8 mouse cellular contexts compared by ENCODE assay signal in genomic region chr2:162931674-162932650, GRCm38 (mm10). TPM values are rescaled to one million over a fixed set of nuclear protein-coding genes. Genes with fewer than 3 reads are reported as not detected.
DNase-seq lines count a peak whose midpoint lies in the region.

No protein-coding gene starts in this region.

- peak; percentile 81 for DNase-seq in MEL-GATA-1-ER (ENCODE audit: extremely low read depth, low read depth)
- DNase-seq in cerebellum, adult 18-20 months, result peak; percentile 63 to 82
- DNase-seq in forelimb bud, embryonic 11.5 days (ENCODE audit: low read depth, low spot score), result peak; percentile 40
- peak; percentile 66 for DNase-seq in heart, postnatal 4 days
- peak; percentile 60 for DNase-seq in layer of hippocampus, adult 9-11 months
- DNase-seq in lung, postnatal 10 days, result peak; percentile 68
- peak; percentile 49 for DNase-seq in ovary, postnatal 10 days (ENCODE audit: low spot score)
- peak; percentile 69 for DNase-seq in thymus, postnatal 0 days (ENCODE audit: low spot score)

RNA-seq across cellular contexts. Expression of gene Srsf6, which starts 0.6 kb away (rescaled TPM):
- total RNA-seq in heart, postnatal 4 days (2021), result 100 to 1,000 TPM; 175 to 176 TPM
- 203 and 212 TPM in 2 replicates for polyA plus RNA-seq in thymus, postnatal 0 days (2015; fragmentation: Nextera tagmentation; extraction: Ambion mirVana)

RNA-seq across cellular contexts. Expression of gene L3mbtl1, which starts 11.3 kb away (rescaled TPM):
- not detected for total RNA-seq in heart, postnatal 4 days (2021)
- 0.05 TPM in 1 of 2 replicates, not detected in the other for polyA plus RNA-seq in thymus, postnatal 0 days (2015; fragmentation: Nextera tagmentation; extraction: Ambion mirVana)

RNA-seq across cellular contexts. Expression of gene Sgk2, which starts 55.2 kb away (rescaled TPM):
- total RNA-seq in heart, postnatal 4 days (2021), result not detected
- polyA plus RNA-seq in thymus, postnatal 0 days (2015; fragmentation: Nextera tagmentation; extraction: Ambion mirVana), result 0.10 and 0.22 TPM in 2 replicates

Comparison
In these comparisons a context has a peak if more than half of its experiments do, and no peak if none do; other contexts are left out.
1. Peak in every context shown above with its lines: DNase-seq.